Mouse (Mus musculus) kidney, postnatal 36 days (tissue): ENCODE results near the gene Sorcs2.
A peak's percentile ranks its signal among the peaks of the same experiment; 100 is the strongest.

Source experiments
- DNase-seq, 2 experiments: peaks; one replicate each; pipeline ENCODE4 v3.0.0; 2021 to 2022; ENCODE audit warnings: mixed read lengths in 2 of 2

Gene Sorcs2

DNA sequence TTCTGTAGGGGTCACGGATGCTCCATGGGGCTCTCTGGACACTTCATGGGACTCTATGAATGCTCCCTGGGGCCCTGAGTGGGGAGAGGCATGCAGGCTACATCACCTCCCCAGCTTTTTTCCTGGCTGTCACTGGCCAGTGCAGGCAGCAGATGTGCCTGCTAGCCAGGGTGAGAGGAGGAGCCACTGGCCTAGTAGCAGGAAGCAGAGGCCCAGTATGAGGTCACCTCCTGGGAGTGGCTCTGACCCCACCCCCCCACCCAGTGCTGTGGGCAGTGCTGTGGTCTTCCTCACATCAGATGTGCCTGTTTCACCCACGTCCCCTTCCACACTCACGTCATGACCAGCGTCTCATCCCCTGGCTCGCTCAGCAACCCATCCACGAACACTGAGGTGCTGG lies 356.2 kb downstream of the Sorcs2 start:
- DNase-seq, result no peak

DNA sequence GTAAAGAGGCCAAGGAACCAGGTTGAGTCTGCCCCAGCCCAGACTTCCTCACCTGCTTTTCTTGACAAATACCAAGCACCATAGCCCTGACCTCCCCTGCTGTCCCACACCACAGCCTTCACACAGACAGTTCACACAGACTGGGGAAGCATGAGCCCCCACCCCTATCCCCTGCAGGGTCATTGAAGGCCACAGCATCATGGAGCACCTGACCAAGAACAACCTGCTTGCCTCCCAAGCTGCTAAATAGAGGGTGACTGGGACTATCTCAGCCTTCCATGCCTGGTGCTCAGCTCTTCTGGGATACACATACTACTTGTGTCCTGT lies 356.7 kb downstream of the Sorcs2 start:
- no peak for DNase-seq

DNA sequence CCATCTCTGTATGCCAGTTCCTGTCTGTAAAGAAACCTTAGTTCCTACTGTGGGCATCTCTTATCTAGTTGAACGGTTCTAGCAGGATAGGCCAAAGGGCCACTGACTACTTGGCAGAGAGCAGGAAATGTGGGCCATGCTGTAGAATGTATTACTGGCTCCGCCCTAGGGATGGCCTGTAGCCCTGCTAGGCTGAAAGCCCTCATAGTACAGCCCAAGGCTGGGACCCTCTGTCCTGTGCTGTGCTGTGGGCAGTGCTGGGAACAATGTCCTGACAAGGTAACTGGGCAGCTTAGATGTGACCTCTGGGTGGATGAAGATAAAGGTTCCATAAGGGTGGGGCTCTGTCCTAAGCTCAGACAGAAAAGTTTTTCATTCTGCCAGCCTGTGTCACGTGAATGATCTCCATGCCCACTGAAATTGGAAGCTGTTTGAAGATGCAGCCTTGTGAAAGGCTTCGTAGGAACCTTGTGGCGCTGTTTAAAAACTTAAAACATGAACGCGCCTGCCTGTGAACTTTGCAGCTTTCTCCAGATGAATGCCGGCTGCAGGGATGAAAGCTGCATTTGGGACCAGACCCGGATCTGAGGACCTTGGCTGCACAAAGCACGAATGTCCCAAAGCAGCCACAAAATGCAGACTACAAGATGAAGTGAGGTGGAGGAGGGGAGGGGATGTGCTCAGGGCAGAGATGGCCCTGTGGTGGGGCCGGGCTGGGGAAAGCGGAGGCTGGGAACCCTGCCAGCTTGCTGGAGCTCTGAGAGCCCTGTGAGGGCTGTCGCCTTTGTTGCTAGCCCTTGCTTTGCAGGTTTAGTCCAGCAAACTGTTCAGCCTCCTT lies 357.3 kb downstream of the Sorcs2 start:
- peak in 1 of 2 experiments; percentile 10 for DNase-seq

DNA sequence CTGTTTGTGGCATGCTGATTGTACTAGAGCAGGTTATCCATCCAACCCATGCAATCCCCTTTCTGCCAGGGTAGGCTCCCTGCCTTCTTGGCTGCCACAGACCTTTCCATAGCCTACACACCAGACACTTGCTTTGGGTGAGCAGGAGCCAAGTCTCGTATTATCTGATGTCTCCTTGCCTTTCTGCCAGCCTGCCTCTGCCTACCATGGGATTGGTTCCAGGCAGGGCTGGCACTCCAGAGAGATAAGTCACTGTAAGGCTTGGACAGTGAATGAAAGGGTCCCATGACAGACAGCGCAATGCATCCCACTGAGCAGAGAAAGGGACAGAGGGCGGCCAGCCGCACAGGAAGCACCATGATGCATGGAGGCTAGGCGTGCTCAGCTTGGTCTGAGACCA lies 358.3 kb downstream of the Sorcs2 start:
- DNase-seq, result no peak

DNA sequence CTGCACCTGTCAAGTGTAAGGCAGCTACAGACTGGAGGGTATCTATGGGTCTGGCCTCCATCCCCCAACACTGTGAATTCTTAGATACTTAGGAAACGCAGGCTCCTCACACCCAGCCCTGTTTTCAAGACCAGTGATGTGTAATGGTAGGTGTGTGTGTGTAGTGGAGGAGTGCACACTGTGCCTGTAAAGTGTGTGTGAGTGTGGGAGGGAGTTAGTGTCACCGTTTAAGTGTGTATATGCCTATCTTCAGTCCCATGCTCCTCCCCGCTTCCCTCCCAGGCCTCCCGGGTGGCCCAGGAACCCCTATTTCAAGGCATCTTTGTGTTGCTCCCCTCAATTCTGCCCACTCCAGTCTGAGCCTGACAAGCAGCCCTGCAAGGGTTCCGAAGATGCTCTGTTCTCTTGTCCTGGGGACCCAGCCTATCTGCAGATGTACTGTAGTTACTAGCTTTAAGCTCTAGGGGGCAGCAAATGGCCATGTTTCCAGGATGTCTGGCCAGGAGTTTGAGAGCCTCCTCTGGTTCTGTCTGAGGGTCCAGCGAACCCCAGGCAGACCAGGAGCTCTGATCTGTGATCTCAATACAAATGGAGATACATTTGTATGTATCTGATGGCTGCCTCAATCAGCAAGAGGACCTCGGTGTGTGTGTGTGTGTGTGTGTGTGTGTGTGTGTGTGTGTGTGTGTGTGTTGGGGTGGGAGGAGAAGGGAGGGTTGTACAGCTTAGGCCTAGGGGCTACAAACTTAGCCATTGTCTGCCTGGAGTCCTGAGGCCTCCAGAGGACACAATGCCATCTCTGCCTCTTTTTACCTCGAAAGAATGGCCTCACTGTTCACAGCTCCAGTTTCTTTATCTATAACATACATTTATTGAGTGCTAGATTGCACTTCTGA lies 364.2 kb downstream of the Sorcs2 start:
- peak; percentile 36 to 46 for DNase-seq

DNA sequence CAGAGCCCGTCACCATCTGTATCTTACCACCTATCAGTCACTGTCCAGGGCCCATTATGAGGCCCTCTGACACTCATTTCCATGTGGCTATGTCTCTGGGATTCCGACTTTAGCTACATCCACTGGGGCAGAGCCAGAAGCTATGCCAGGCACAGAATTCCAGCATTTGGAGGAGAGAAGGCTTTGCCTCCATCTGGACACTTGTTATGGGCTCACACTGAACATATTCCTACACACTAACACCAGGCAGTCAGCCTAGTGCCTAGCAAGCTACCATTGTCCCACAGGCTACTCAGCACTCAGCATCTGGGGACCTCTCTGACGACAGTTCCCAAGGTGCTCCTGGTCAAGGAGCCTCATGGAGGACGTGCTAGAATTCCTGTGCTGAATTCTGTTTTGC lies 372.9 kb downstream of the Sorcs2 start:
- DNase-seq, result no peak

DNA sequence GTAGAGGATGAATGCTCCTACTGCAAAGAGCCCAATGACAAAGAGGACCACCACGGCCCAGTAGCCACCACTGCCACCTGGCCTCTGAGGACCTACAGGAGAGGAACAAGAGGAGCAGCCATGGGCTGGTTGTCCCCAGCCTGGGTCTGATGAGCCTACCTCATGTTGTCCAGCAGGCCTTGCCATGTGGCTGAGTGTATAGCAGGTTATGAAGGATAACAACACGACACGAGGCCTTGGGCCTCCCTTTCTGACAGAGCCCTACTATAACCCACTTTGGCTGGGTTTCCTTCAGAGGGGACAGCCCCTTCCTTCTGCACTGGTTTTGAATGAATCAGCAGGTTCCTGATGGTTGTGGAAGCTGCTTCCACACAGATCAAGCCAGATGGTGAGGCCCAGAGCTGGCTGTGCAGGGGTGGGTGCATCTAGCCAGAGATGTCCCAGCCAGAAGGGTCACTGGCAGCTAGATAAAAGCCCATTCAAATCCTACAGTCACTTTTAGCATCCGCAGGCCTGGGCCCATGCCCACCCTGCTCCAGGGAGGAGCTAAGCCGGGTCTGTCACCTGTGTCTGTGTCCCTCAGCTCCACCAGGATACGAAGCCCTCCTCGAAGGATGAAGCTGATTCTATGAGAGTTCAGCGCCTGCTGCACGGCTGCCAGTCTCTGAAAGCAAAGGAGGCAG lies 373.8 kb downstream of the Sorcs2 start:
- no peak for DNase-seq

DNA sequence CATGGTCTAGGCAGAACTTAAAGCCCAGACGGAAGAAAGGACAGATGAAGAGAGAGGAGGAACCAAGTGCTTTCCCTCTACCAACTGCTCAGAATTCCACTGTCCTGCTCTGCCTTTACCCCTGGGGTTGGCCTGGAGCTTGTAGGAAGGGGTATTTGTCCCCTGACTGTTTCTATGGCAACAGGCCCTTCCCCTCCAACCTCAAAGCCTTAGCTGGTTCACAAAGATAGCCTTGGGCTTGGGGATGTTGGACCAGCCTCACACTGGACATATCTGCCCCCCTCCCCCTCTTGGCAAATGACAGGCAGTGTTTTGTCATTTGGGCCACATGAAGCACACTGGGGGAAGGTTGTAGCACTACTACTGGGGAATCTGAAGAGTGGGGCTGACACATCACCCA lies 375.6 kb downstream of the Sorcs2 start:
- DNase-seq, result no peak

DNA sequence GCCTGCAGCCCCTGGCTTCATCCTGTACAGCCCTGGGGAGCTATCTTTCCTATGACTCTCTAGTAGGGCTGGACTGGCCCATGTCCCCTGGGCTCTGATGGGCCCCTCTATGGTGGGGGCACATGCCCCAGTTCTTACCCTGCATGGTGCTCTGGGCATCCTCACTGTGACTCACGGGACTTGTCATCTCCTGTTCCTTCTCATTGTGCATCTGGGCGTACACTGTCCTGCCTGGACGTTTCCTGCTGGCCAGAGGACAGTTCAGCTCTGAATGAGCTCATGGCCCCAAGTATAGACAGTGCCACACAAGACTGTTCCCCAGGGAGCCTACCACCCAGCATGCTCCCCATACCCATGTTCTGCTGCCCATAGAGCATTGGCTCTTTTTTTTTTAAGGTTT lies 376.8 kb downstream of the Sorcs2 start:
- DNase-seq, result no peak

DNA sequence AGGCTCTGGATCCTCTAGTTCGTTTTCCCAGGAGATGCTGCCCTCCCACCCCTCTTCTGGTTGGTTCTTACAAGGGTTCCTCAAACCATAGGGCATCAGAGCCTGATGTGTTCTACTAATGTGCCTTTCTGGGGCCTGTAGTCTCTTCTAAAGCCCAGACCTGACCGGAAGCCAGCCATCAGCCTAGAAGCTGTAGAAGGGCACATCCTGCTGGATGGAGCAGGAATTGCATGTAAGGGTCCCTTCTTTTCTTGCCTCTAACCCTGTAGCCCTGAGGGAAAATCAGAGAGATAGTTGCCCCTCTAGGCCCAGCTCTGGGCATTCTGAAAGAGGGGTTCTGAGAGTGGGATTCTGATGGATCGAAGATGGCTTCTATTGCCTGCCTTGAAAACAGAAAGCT lies 379.6 kb downstream of the Sorcs2 start:
- no peak for DNase-seq

DNA sequence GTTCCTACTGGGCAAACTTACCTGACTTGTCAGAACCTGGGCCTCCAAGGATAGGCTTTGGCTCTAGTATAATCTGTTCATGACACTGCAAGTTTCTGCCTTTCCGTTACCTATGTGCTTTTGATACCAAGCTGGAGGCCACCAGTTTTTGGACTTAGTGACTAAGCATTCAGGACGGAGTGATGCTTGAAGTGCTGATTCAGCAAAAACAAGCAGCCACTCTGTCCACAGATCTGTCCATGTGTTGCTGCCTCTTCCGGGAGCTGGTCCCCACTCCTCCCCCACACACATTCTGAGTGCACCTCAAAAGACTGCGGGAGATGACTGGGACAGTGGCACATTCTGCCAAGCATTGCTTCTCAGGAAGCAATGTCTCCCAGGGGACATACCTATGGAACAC lies 388.5 kb downstream of the Sorcs2 start:
- no peak for DNase-seq

DNA sequence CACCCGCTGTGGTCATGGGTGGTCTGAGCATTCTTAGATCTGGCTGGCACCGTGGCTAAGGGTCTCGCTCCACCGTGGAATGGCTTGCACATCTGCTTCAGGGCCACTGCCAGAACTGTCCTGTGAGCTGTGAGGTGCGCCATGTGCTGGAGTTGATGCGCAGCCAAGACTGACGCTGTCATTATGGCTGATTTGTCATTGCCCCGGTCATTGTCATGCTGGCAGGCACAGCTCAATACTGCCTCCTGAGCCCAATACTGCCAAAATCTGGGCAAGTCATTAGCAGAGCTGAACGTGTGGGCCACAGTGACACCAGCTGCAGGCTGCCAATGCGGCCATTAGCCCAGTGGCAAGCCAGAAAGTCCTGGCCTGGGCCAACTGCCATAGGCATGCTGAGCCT lies 390.3 kb downstream of the Sorcs2 start:
- DNase-seq, result no peak

DNA sequence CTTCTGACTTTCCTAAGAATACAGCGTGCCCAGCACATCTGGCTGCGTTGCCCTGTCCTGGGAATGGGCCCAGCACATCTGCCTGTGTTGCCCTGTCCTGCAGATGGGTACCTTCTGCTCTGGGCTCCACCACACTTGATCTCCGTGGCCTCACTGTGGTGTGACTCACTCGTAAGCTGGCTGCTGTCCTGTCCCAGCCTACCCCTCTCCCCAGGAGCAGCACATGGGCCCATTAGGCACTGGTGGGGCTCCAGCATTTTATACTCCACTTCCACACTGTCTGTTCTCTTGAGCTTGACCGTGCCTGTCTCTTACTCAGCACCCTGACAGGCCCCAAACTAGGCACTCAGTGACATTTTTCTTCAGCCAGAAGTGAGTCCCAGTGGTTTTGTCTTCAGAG lies 391.4 kb downstream of the Sorcs2 start:
- no peak for DNase-seq

DNA sequence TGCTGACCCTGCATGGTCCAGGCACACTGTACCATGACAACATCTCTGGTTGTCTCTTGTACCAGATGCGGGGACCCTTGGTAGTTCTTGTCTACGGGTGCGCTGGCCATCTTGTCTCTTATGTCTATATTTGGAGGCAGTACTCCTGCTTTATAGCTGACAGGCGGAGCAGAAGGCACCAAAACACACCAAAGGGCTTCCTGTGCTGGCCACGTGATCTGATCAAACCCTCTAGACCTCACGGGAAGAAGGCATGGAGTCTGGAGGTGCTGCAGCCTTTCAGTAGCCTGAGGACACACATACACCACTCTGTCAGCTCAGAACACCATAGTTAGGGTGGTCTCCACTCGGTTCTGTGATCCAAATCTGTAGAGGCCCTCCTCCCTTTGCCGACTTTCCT lies 391.8 kb downstream of the Sorcs2 start:
- no peak for DNase-seq

DNA sequence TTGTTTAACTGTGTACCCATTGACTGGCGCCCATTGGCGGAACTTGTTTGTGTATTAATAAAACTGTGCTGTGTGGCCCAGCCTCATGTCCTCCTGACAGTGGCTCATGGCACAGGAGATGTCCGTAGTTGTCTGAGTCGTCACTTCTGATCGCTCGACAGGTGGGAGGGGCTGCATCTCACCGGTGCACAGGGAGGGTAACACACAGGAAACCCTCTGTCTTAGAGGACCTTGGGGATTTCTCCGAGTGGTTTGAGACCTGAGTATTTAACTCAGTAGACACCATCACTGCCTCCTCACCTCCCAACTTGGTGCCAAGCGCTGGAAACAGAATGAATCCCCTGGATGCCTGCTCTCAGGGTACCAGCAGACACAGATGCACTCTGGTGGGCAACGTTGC lies 394.1 kb downstream of the Sorcs2 start:
- DNase-seq, result no peak

DNA sequence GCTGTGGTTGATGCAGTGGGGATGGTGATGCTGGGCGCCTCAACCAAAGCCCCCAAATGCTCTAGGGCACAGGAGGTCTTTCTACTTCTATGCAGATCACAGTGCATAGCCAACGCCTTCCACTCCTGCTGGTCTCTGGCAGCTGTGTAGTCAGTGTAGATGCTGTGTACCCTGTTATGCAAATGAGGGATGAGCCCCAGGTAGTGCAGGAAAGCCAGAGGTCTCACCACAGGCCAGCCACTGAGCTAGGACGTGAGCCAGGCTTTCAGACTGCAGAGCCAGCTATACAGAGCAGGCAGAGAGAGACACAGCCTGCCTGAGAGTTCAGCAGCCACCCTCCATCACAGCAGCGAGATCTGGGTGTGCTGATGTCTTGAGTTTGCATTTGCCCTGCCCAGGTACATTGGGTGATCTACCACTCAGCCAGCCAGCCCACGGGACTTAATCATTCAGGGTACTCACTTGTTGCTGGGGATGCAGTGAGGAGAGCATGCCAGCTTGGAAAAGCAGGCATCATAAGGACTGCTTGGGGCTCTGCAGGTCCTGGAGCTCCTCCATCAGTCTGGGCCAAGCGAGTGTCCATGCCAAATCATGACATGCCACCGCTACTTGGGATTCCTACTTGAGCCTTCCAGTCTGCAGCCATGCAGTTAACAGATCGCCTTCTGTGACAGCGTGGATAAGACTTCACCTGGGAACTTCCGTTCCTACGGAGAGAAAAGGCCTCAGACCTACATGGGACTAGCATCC lies 407.8 kb downstream of the Sorcs2 start:
- DNase-seq, result no peak

DNA sequence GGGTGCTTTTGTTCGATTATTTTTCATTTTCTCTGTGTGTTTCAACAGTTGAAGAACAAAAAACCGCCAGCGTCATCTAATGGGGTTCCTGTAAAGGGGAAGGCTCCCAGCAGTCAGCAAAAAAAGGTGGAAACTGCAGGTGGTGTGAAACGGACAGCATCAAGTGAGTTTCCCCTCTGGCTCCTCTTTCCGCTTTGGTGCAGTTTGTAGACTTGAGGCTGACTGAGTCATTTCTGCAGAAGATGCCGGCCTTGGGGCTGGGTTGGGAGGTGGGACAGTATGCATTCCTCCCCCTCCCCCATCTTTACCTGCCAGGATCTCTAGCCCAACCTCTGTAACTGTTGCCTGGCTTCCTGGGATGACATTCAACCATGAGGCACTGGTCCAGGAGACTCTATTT lies 408.4 kb downstream of the Sorcs2 start:
- DNase-seq, result no peak

DNA sequence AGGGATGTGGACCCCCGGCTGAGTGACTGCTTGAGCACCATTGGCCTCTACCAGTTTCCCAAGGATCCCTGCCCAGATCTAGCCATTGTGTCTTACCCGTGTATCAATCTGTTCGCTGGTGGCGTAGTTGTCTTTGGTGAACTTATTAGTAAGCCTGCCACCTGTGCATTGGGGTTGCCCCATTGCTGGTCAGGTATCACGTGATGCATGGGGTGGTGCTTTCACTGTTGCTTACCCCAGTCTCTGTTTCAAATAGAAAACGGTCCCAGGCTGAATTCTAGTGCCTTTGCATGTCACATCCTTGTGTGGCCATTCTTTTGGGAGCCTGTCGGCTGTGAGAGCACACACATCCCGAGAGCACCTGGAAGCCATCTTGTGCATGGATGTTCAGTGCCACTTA lies 409.9 kb downstream of the Sorcs2 start:
- no peak for DNase-seq

DNA sequence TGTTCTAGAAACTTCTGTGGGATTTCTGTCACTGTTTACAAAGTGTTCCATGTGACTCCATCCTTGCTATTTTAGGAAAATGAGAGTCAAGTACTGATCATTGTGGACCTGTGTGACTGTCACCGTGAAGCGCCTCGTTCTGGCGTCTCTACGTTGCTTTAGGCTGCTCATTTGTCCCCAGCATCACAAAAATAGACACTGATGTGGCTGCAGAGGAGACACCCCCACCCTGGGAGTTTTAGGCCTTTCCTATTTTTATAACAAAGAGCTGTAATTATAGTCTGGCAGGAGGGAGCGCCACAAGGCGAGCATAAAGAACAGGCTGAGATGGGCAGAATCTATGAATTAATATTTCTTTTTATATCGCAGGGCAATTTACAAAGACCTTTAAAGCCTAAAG lies 412.3 kb downstream of the Sorcs2 start:
- no peak for DNase-seq

DNA sequence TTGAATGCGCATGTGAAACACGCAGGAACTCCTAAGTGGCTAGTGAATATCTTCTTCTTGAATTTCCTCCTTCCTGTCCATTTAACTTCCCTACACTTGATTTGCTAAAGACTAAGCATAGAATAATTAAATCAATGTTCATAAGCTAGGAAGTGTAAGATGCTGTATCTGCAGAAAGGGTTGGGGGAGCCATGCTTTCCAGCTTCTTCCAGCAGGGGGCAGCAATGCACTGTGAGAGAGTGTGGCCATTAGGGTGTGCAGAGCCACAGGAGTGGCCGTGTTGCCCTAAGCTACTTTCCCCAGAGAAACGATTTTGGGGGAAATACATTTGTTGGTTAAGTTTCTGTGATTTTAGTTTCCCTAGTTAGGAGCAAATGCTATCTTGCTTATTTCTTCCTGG lies 416.0 kb downstream of the Sorcs2 start:
- peak; percentile 51 to 88 for DNase-seq

DNA sequence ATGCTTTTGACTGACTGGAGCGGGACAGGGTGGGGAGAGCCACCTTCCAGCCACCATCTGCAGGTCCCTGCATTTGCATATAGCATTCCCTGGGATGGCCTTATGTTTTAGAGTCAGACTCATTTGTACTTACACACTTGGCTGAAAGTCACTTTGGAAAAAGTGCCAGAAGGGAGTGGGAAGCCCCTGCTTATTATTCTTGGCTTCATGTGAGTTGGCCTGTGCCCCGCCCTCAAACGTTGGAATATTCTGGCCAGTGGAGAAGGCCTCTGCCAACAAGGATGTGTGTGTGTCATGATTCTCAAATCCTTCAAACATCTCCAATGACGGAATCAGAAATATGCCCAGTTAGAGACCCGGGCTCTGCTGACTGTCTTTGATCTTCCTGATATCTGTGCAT lies 416.6 kb downstream of the Sorcs2 start:
- no peak for DNase-seq

DNA sequence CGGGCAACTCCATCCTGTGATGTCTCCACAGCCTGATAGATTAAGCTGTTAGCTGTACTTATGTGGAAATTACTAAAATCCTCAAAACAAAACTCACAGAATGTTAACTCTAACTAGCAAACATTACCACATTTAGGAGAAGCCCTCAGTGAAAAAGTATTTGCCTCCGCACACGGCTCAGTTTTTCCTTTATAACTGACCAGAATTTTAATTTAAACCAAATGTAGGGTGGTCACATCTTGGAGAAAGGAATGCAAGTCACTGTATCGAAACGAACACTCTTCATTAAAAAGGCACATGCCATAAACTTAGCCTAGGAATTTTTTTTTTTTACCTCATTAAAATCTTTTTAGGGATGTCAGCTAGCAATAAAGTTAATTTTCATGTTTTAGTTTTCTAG lies 417.4 kb downstream of the Sorcs2 start:
- DNase-seq, result no peak

DNA sequence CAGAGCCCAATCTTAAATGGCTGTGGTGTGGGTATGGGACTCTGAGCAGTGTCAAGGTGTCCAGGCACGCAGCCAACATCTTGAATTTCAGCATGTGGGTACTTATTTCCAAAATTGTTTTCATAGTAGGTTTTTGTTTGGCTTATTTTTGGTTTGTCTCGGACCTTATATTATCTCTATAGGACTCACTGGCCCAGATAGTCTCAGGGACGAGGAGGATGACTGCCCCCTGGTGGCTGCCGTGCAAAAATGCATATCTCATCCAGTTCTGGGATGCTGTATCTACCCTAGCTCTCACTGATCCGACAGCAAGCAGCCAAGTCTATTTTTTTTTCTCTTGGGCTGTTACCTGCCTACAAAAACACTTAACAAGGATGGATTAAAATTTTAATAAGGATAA lies 422.3 kb downstream of the Sorcs2 start:
- DNase-seq, result peak; percentile 20 to 73
